Mouse (Mus musculus): ENCODE measurements around the gene Plekhj1. TPM values are rescaled to one million over a fixed set of nuclear protein-coding genes. Genes with fewer than 3 reads are reported as not detected.

Gene Plekhj1
- polyA plus RNA-seq, 1 experiment, result 73.5 TPM

DNA sequence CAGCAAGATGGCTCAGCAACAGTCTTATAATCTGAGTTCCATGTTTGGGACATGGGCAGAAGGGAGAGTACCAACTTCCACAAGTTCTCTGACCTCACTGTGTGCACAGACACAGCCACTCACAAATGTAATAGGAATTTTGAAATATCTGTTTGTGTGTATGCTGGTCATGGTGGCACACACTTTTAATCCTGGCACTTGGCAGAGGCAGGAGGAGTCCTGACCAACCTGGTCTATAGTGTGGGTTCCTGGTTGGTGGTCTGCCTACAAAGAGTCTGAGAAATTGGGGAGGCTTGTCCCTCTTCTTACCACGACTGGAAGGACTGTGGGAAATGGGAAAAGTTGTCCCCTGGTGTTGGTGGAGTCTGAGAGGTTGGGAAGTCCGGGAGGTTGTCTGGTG is 41.9 kb downstream of the Plekhj1 start:
- peak overlapping the region; percentile 89 for H3K4me3 ChIP-seq (ENCODE audit: low read depth, low read length)
- H3K27me3 ChIP-seq (ENCODE audit: control insufficient read depth, insufficient read depth, low read length, poor library complexity, severe bottlenecking), result no peaks in the 10 kb centered on the region
- no peaks in the 10 kb centered on the region for H3K4me1 ChIP-seq (ENCODE audit: control insufficient read depth, insufficient read depth, low read length)
- TF ChIP-seq CTCF (IDR thresholded peaks at IDR 0.05; ENCODE audit: low read depth, low read length) (no peak), POLR2A (IDR thresholded peaks at IDR 0.05; ENCODE audit: insufficient read depth, low read length) (no peak), EP300 (IDR thresholded peaks at IDR 0.05; ENCODE audit: insufficient read depth, low read depth, low read length) (no peak)
- no peaks in the 10 kb centered on the region for H3K9me3 ChIP-seq (replicated peaks; ENCODE audit: control insufficient read depth, insufficient read depth, low read length, poor library complexity, severe bottlenecking)
- no peaks in the 10 kb centered on the region for H3K36me3 ChIP-seq (ENCODE audit: control insufficient read depth, insufficient read depth, low read length, poor library complexity, severe bottlenecking)
- peak overlapping the region; percentile 98; the same call in 1 of the 2 replicates for H3K9ac ChIP-seq (ENCODE audit: low read depth, poor library complexity, severe bottlenecking)
- H3K27ac ChIP-seq (ENCODE audit: insufficient read depth, low read length), result no peak overlapping the region

GRCm38 (mm10) chr10:80756099-80756498 is 42.3 kb downstream of the Plekhj1 start:
- H3K4me3 ChIP-seq (ENCODE audit: low read depth, low read length), result peak overlapping the region; percentile 89
- no peaks in the 10 kb centered on the region for H3K36me3 ChIP-seq (ENCODE audit: control insufficient read depth, insufficient read depth, low read length, poor library complexity, severe bottlenecking)
- no peaks in the 10 kb centered on the region for H3K27me3 ChIP-seq (ENCODE audit: control insufficient read depth, insufficient read depth, low read length, poor library complexity, severe bottlenecking)
- H3K9me3 ChIP-seq (replicated peaks; ENCODE audit: control insufficient read depth, insufficient read depth, low read length, poor library complexity, severe bottlenecking), result no peaks in the 10 kb centered on the region
- H3K4me1 ChIP-seq (ENCODE audit: control insufficient read depth, insufficient read depth, low read length), result no peaks in the 10 kb centered on the region
- H3K9ac ChIP-seq (ENCODE audit: low read depth, poor library complexity, severe bottlenecking), result peak overlapping the region; percentile 98
- no peak overlapping the region for H3K27ac ChIP-seq (ENCODE audit: insufficient read depth, low read length)
- TF ChIP-seq POLR2A (IDR thresholded peaks at IDR 0.05; ENCODE audit: insufficient read depth, low read length), result no peak
- TF ChIP-seq CTCF (IDR thresholded peaks at IDR 0.05; ENCODE audit: low read depth, low read length), result no peak
- TF ChIP-seq EP300 (IDR thresholded peaks at IDR 0.05; ENCODE audit: insufficient read depth, low read depth, low read length), result no peak

DNA sequence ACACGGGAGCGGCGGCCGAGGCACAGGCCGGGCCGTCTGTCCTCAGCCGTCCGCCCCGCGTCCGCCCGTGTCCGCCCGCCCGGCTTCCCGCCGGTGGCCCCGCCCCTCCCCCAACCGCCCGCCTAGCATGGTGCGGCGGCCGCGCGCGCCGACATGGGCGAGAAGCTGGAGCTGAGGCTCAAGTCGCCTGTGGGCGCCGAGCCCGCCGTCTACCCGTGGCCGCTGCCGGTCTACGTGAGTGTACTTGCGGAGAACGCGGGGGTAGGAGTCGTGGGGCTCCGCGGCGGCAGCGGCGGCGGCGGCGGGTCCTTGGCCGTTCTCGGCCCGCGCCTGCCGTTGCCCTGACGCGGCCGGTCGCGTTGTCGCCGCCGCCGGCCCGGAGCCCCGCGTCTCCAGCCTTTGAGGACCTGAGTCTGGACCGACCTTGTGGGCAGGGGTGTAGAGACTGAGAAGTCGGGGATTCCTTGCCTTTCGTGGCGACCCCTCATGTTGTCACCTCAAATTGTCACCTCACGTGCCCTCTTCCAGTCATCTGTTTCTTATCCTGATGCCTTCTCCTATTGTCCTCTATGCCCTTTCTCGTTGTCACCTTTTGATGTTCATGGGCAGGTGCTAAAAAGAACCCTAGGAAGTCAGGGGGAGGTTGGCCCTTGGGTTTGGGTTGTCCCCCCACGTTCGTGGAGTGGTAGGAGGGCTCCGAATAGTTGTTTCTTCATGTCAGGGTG is 43.0 kb downstream of the Plekhj1 start:
- Histone ChIP-seq H3K27ac (ENCODE audit: insufficient read depth, low read length) (no peak overlapping the region), H3K9ac (ENCODE audit: low read depth, poor library complexity, severe bottlenecking) (peak overlapping the region; percentile 98), H3K27me3 (ENCODE audit: control insufficient read depth, insufficient read depth, low read length, poor library complexity, severe bottlenecking) (no peaks in the 10 kb centered on the region), H3K36me3 (ENCODE audit: control insufficient read depth, insufficient read depth, low read length, poor library complexity, severe bottlenecking) (no peaks in the 10 kb centered on the region), H3K9me3 (replicated peaks; ENCODE audit: control insufficient read depth, insufficient read depth, low read length, poor library complexity, severe bottlenecking) (no peaks in the 10 kb centered on the region), H3K4me3 (ENCODE audit: low read depth, low read length) (peak overlapping the region; percentile 89), H3K4me1 (ENCODE audit: control insufficient read depth, insufficient read depth, low read length) (no peaks in the 10 kb centered on the region)
- TF ChIP-seq POLR2A (IDR thresholded peaks at IDR 0.05; ENCODE audit: insufficient read depth, low read length) (no peak), EP300 (IDR thresholded peaks at IDR 0.05; ENCODE audit: insufficient read depth, low read depth, low read length) (no peak), CTCF (IDR thresholded peaks at IDR 0.05; ENCODE audit: low read depth, low read length) (no peak)

GRCm38 (mm10) chr10:80754594-80755290 is 43.7 kb downstream of the Plekhj1 start, which contains the start of gene Dot1l:
TSS of gene Dot1l (plus strand) at chr10:80755206.
- Histone ChIP-seq H3K36me3 (ENCODE audit: control insufficient read depth, insufficient read depth, low read length, poor library complexity, severe bottlenecking) (no peaks in the 10 kb centered on the region), H3K9ac (ENCODE audit: low read depth, poor library complexity, severe bottlenecking) (peak within 1 kb of the TSS; percentile 98), H3K4me3 (ENCODE audit: low read depth, low read length) (peak within 1 kb of the TSS; percentile 89), H3K27me3 (ENCODE audit: control insufficient read depth, insufficient read depth, low read length, poor library complexity, severe bottlenecking) (no peaks in the 10 kb centered on the region), H3K9me3 (replicated peaks; ENCODE audit: control insufficient read depth, insufficient read depth, low read length, poor library complexity, severe bottlenecking) (no peaks in the 10 kb centered on the region), H3K27ac (ENCODE audit: insufficient read depth, low read length) (0 out of 2 replicates have a peak within 1 kb of the TSS, but pooled peaks have one; percentile 6), H3K4me1 (ENCODE audit: control insufficient read depth, insufficient read depth, low read length) (no peaks in the 10 kb centered on the region)
- TF ChIP-seq POLR2A (IDR thresholded peaks at IDR 0.05; ENCODE audit: insufficient read depth, low read length), result peak; percentile 78
- TF ChIP-seq CTCF (IDR thresholded peaks at IDR 0.05; ENCODE audit: low read depth, low read length), result no peak
- TF ChIP-seq EP300 (IDR thresholded peaks at IDR 0.05; ENCODE audit: insufficient read depth, low read depth, low read length), result 0 out of 2 replicates have a peak, but pooled peaks have one; percentile 46

DNA sequence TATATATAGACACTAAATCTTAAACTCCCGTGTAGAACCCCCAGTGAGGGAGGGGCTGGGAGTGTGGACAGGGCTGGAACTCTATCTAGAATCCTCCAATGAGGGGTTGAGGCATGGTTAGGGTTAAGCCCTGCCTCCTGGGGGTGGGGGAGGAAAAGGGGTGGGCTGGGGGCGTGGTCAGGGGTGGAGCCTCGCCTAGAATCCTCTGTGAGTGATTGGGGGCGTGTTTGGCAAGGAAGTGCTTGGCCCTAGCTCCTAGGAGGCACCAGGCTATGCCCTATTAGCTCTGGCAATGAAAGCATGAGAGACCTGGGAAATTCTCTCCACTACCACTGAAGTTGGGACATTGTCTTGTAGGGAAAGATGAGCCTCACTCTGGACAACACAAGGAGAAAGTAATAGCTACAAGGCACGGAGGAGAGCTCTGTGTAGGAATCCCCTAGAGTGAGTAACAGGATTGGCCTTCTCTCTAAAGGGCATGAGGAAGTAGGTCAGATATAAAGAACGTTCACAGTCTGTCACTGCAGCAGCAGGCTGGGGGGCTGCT is 46.3 kb downstream of the Plekhj1 start:
- no peak for TF ChIP-seq POLR2A (IDR thresholded peaks at IDR 0.05; ENCODE audit: insufficient read depth, low read length)
- TF ChIP-seq EP300 (IDR thresholded peaks at IDR 0.05; ENCODE audit: insufficient read depth, low read depth, low read length), result no peak
- no peak for TF ChIP-seq CTCF (IDR thresholded peaks at IDR 0.05; ENCODE audit: low read depth, low read length)
- H3K9ac ChIP-seq (ENCODE audit: low read depth, poor library complexity, severe bottlenecking), result peak overlapping the region; percentile 32
- H3K9me3 ChIP-seq (replicated peaks; ENCODE audit: control insufficient read depth, insufficient read depth, low read length, poor library complexity, severe bottlenecking), result no peaks in the 10 kb centered on the region
- H3K4me1 ChIP-seq (ENCODE audit: control insufficient read depth, insufficient read depth, low read length), result no peaks in the 10 kb centered on the region
- no peaks in the 10 kb centered on the region for H3K36me3 ChIP-seq (ENCODE audit: control insufficient read depth, insufficient read depth, low read length, poor library complexity, severe bottlenecking)
- H3K4me3 ChIP-seq (ENCODE audit: low read depth, low read length), result peak overlapping the region; percentile 67
- H3K27ac ChIP-seq (ENCODE audit: insufficient read depth, low read length), result peak overlapping the region; percentile 38
- H3K27me3 ChIP-seq (ENCODE audit: control insufficient read depth, insufficient read depth, low read length, poor library complexity, severe bottlenecking), result no peaks in the 10 kb centered on the region

Measured in ES-Bruce4 (cell line).